Mouse (Mus musculus) heart, postnatal 4 days (tissue): Measurements from ENCODE around the gene Rere. TPM values are rescaled to one million over a fixed set of nuclear protein-coding genes. Genes with fewer than 3 reads are reported as not detected.
"Not testable (repeated sequence)": the region's sequence is repeated elsewhere in the genome, so short reads cannot be mapped to it uniquely, and the experiment has no call there.

Source experiments
- DNase-seq: peaks from one replicate; pipeline ENCODE4 v3.0.0; 2021
- total RNA-seq, 2 experiments: library from RNA; stranded (reverse); gene quantifications; 2 replicates each; pipeline ENCODE4 v1.2.3; 2021

Rere gene
- total RNA-seq, 2 experiments from 2014 or later: 70.0 to 72.5 TPM

DNA sequence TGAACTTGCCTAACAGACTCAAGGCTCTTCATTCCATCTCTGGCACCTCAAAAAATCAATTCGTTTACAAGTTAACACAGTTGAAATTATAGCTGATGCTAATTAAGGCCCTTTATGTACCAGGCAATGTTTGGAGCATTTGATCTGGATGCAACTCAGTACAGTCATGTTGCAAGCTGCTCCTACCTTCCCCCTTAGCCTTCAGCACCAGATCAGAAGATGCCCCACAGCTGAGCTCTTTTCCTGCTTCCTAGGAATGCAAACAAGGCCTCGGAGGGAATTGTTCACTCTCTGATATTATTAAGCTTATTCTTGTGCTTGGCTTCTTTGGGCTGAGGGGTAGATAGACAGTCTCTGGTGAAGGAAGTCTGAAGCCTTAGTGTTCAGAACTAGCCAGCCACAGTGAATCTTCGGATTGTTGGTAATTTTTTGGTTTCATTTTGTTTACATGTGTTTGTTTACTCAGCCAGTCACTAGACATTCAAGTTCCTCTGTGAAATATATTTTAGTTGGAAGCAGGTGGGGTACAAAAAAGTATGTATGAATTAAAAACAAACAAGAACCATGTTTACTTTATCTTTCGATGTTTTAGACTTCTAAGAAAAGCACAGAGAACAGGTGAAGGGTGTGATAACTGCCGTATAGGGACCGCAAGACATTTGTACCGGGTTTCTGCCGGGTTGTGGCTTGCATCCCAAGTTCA, 306.3 kb downstream of the Rere start:
- no peak for DNase-seq

DNA sequence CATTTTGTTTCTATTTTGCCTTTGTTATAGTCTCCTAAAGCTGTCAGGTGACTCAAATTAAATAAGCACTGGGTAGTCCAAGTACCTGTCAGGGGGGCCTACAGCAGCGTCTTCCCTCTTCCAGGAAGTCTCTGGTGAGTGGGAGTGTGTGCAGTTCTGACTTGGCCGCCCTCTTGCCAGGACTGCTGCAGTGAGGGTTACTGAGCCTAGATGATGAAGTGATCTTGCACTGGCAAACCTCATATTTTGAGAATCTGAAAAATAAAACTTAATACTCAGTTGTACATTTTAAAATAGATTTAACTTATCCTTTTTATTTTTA, 306.8 kb downstream of the Rere start:
- DNase-seq: no peak

DNA sequence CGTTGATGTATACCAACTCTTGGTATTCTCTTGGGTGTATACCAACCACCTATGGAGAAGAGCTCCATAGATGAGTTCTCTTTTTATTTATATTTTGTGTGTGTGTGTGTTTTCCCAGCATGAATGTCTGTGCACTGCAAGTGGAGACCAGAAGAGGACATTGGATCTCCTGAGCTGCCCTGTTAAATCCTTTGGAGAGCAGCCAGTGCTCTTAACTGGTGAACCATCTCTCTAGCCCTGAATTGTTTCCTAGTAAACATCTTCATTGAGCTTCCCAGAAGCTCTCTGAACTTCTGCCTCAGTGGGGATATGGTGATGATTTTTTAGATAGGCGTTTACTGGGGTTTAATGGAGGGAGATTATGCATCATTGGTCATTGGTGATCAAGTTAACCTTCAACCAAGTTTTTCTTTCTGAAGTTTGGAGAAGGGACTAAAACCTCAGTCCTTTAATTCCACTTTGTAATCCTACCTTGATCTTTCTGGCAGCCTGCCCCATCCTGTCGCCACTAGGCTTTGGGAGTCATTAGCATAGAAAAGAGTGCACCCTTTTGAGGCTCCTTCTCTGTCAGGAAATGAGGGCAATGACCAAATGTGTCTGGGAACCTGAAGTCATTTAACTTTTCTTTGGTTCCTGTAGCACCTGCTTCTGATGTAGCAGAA, 309.3 kb downstream of the Rere start:
- DNase-seq: no peak

DNA sequence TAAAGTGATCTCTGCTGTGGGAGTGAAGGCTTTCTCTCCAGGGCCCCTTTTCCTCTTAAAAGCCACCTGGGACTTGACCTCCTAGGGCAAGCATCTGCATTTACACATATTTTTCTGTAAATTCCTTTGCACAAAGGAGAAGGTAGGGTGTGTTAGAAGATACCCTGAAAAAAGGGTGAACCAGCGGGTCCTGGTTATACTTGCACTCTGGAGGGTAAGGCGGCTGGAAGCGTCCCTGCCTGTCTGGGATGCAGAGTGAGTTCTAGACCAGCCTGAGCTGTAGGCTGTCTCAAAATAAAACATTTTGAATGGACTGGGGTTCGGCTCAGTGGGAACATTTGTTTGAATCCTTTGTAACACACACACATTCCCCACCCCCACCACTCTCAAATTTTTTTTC, 310.2 kb downstream of the Rere start:
- no peak for DNase-seq

DNA sequence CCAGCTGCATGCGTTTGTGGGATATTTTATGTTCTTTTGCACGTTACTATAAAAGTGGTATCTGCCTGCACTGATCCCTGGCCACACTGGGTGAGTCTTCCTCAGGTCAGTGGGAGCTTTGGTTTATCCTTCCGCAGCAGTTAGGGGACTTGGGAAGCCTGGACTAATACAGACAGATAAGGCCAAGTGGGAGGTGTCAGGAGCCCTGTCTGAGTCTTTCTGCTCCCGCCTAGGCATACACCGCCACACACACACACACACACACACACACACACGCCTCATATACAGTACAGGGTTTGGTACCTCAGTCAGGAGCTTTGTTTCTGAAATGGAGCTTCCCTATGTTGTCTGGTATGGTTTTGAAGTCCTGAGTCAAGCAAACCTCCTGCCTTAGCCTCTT, 310.6 kb downstream of the Rere start:
- DNase-seq: no peak

DNA sequence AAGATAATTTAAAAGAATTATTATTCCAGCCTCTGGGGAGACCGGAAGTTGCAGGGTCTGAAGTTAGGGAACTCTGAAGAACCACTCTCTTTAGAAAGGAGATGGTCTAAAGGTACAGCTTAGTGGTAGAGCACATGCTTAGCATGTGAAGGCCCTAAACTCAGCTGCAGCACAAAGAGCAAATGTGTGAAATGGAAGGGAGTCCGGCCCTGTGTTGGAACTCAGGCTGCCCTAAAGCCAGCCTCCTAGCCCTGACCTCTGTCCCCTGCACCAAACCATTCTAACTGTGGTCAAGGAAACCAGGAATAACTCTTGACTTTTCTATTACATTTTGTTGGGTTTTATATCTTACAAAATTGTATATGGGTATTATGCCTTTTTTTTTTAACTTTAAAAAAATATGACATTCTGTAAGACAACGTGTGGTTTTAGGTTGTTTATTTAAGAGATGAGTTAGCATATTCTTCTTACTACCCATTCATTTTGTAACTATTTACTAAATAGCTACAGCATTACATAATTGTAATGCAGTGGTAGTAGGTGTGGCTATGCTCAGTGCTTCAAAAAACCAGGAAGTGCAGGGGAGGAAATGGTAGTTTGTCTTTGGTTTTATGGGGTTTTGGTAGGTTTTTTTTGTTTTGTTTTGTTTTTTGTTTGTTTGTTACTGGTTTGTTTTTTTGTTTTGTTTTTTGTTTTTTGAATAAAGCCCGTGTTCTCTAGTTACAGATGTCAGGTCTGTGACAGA, 312.2 kb downstream of the Rere start:
- DNase-seq: no peak

DNA sequence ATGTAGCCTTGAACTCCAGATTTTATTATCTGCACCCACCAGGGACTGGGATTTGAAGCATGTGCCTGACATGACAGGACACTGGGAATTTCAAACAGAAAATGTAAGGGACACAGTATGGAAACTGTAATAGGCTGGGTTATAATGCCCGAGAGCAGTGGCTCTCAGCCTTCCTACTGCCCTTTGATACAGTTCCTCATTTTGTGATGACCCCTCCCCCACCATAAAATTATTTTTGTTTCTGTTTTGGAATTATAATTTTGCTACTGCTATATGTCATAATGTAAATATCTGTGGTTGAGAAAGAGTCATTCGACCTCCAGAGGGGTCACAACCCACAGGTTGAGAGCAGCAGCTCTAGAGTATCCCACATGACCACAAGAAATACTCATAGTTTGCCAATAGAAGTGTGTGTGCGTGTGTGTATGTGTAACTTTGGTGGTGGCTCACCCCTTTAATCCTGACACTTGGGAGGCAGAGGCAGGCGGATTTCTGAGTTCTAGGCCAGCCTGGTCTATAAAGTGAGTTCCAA, 312.9 kb downstream of the Rere start:
- DNase-seq: no peak

DNA sequence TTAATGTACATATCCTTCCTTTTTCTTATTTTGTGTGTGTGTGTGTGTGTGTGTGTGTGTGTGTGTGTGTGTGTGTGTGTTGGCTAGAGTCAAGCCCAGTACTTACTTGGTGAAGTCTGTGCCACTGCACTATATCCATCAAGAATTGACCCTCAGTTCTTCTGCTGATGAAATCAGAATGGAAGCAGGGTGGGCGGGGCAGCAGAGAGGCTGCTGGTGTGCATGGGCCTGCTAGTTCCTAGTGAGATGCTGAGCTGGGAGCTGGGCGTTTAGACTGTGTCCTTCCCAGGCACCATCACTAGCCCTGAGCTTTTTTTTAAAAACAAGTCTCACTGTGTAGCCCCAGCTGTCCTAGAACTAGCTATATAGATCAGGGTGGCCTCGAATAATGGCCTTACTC, 313.6 kb downstream of the Rere start:
- no peak for DNase-seq

DNA sequence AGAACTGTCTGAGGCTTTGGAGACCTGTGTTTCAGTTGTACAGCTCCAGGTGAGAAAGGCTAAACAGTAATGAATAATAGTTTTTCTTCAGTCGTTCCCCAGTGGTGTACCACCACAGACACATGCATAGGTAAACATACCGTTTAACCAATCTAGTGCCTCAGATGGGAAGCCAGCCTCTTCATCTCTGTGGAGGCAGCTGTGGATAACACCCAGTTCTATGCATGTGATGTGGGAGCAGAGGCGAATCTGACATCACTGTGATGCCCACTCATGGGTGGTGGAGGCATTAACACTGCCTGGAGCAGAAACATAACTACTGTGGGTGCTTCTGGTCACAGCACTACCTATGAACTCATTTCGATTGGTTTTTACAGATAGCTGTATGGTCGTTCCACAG, 314.5 kb downstream of the Rere start:
- DNase-seq: no peak

DNA sequence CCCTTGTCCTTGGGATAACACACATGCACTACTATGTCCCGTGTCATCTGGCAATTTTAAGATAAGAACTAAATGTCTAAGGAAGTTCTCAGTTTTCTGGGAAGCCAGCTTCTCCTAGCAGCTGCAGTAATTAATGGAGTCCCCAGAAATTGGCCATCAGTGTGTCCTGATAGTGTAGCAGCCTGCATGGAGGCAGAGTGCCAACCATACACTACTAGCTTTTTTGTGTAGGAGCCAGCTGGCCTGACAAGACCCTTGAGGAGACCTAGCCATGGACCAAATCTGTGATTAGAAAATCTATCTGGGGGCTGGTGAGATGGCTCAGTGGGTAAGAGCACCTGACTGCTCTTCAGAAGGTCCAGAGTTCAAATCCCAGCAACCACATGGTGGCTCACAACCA, 317.2 kb downstream of the Rere start:
- peak; percentile 56 for DNase-seq

DNA sequence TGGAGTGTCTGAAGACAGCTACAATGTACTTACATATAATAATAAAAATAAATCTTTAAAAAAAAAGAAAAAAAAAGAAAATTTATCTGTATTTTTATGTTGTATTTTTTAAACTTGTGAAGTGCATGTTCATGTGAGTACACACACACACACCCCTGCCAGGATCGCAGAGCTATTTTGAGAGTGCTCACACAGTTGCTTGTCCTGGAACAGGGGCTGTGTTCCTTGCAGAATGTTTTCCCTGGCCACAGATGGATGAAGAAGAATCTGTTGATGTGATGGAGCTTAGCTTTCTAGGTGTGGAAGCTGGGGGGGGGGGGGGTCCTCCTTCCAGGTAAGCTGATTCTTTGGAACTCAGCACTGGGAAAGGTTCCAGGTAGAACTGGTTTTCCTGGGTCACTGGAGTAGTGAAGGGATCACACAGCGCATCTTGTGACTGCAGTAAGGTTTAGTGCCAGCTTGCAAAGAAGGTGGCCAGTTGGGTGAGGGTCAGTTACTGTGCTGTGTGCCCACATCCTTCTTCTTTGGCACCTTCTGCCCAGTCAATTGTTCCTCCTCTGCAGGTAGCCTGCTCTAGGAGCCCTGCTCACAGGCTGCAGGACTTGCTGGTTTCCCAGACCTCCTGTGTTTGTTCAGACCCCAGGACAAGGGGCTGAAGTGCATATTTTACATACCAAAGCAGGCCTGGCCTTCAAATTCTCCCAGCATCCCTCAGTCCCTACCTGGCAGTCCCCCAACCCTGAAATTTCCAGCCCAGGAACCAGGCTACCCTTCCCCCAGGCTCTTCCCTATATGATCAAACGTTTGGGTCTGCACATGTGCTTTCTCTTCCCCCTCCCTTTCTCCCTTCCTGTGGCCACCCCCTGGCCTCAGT, 317.9 kb downstream of the Rere start:
- peak; percentile 47 for DNase-seq

DNA sequence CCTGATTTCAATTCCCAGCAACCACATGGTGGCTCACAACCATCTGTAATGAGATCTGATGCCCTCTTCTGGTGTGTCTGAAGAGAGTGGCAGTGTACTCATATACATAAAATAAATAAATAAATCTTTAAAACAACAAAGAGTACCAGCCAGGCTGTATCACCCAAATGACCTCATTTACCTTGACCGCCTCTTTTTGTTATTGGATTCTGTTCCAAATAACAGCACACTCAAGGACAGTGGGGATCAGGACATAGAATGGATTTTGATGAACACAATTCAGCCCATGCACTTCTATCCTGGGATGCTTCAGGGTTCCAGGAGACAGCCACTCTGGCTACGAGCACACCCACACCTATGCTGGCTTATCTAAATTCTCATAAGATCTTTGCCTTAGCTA, 319.1 kb downstream of the Rere start:
- DNase-seq: not testable (repeated sequence)

DNA sequence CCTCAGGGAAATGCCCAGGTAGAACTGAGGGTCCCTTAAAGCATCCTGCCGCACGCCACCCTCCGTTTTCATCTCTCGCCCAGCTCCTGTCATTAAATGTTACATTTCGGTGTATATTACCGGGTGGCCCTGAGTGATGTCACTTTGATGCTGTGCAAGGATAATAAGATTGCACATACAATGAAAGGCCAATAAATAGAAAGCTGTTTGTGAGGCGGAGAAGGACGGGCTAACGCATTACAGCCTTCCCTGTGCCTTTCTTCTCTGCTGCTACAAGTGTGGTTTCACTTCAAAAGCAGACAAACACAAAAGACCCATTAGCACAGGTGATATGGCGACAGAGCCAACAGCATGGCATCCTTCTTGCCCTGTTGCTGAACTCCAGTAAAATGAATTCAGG, 320.0 kb downstream of the Rere start:
- no peak for DNase-seq

DNA sequence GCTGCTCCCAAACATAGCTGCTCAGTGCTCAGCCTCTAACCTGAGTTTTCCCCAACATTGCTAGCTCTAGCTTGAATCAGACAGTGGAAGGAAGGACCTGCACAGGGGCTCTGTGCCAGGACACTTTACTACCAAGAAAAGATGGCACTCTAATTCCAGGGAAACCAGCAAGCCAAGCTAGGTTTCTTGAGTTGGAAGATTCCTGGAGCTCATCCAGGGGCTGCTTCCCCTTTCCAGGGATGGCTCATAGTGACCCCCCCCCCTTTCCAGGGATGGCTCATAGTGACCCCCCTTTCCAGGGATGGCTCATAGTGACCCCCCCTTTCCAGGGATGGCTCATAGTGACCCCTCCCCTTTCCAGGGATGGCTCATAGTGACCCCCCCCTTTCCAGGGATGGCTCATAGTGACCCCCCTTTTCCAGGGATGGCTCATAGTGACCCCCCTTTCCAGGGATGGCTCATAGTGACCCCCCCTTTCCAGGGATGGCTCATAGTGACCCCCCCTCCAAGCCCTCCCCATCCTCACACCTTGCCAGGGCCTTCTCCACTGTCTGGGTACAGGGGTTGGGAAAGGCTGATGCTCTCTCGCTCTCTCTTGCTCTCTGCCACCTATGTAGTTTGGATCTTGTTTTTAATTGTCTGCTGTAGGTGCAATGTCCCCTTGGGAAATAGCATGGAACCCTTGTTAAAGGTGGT, 322.1 kb downstream of the Rere start:
- DNase-seq: no peak

DNA sequence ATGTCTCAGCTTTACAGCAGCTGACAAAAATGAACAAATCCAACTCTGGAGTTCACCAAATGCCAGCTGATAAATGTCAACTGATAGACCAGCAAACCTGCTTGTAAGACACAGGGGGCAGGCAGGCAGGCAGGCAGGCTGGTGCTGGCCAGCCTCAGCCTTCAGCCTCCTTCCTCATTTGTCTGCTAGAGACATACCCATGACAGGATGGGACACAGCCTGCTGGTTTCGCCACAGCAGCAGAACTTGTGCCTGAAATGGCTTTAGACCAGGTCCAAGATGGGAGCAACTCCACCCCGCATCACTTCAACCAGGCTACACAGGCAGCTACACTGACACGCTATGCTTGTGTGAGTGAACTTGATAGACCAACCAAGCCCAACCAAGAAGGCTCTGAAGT, 324.4 kb downstream of the Rere start:
- no peak for DNase-seq

DNA sequence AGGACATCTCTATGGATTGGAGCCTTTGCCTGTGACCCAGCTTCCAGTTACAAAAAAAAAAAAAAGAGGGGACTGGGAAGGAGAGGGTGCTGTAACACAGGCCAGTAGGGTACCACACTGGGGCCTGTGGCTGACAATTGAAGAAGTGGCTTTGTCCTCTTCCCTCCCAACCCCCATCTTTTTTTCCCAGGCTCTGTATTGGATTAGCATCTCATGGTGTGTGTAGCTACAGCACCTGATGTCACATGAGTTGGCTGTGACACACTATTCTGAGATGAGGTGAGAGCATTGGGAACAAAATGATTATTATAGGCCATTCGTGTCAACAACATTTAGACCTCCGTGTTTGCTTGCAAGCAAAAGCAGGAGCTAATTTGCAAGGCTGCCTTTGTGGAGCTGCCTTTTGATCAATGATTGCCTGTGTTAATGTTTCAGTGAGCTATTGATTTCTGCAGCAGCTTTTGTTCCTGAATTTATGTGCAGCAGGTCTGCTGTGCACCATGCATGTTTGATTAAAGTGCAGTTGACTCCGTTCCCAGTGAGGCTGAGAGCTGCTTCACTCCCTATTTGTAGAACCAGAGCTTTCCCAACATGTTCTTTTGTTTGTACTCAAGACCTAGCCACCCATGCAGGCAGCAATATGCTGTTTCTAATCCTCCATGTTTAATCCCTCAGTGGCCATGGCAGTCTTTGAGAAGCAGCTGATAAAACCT, 325.2 kb downstream of the Rere start:
- DNase-seq: no peak

DNA sequence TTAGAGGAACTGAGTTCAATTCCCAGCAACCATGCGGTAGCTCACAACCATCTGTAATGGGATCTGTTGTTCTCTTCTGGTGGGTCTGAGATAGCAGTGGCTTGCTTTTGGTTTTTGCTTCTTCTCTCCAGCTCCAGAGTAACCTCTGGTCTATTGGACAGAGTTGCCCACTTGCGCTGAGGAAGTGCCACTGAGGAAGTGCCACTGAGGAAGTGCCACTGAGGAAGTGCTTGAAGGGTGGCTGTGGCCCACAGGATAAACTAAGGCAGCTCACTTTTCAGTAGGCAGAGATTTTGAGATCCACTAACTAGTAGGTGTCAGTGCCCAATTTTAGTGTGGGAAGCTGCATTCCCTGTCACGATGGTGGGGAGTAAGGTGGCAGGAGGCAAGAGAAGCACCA, 327.2 kb downstream of the Rere start:
- no peak for DNase-seq

DNA sequence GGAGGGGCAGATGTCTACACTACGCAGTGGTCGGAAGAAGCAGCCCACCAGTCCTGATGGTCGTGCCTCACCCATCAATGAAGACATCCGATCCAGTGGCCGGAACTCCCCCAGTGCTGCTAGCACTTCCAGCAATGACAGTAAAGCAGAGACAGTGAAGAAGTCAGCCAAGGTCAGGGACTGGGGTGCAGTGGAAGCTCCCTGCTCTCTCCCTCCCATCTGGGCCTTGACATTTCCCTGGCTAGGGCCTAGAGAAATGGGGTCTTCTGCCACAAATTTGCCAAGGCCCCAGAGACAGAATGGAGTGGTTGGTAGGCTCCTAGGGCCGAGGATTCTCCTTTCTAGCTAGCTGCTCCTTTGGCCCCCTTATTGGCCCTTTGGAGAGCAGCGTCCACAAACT, 332.3 kb downstream of the Rere start:
- no peak for DNase-seq

DNA sequence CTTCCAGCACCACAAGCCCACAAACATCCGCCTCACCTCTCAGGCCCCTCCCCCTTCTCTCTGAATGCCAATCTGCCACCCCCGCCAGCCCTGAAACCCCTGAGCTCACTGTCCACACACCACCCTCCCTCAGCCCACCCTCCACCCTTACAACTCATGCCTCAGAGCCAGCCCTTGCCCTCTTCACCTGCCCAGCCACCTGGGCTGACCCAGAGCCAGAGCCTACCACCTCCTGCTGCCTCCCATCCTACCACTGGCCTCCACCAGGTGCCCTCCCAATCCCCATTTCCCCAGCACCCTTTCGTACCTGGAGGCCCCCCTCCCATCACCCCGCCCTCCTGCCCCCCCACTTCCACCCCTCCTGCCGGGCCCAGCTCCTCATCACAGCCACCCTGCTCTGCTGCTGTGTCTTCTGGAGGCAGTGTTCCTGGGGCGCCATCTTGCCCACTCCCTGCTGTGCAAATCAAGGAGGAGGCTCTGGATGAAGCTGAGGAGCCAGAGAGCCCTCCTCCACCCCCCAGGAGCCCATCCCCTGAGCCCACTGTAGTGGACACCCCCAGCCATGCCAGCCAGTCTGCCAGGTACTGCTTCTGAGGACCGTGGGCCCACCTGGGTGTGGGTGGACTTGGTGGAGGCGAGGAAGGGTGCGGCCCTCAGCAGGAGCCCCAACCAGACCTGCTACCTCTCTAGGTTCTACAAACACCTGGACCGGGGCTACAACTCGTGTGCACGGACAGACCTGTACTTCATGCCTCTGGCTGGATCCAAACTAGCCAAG, 334.0 kb downstream of the Rere start:
- no peak for DNase-seq

DNA sequence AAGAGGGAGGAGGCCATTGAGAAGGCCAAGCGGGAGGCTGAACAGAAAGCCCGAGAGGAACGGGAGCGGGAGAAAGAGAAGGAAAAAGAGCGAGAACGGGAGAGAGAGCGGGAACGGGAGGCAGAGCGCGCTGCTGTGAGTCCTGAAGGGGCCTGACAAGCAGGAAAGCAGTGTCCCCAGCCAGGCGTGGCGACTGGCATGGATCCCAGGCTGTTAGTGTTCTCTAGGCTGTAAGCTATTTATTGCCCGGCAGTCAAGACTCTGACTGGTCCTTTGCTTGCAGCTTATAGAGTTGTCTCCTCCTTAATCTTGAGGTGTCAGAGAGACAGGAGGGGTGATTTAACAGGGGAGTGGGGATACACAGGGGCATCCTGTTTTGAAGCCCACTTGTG, 334.6 kb downstream of the Rere start:
- peak; percentile 63 for DNase-seq

DNA sequence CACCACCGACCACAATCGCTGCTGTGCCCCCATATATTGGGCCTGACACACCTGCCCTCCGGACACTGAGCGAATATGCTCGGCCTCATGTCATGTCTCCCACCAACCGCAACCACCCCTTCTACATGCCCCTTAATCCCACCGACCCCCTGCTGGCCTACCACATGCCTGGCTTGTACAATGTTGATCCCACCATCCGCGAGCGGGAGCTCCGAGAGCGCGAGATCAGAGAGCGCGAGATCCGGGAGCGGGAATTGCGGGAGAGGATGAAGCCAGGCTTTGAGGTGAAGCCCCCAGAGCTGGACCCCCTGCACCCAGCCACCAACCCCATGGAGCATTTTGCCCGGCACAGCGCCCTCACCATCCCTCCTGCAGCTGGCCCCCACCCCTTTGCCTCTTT, 335.4 kb downstream of the Rere start:
- no peak for DNase-seq
